Mouse (Mus musculus): Measurements from ENCODE around the gene Cln3. TPM values are rescaled to one million over a fixed set of nuclear protein-coding genes. Genes with fewer than 3 reads are reported as not detected.

The Cln3 gene
- total and polyA plus RNA-seq, 3 experiments = 20.5 to 61.9 TPM; not detected in 1

DNA sequence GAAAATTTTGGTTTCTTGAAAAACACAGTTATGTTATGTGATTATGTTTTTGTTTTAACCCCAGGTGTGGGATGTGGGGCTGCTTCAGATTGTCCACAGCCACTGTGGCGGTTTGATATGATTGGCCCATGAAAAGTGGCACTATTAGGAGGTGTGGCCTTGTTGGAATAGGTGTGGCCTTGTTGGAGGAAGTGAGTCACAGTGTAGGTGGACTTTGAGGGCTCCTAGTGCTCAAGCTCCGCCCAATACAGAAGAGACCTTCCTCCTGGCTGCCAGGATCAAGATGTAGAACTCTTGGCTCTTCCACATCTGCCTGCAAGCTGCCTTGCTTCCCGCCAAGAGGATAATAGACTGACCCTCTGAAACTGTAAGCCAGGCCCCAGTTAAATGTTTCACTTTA, 27.1 kb upstream of the Cln3 start:
- Histone ChIP-seq H3K9me3 (replicated peaks; ENCODE audit: insufficient read depth, low read length) (no peaks in the 10 kb centered on the region), H3K9ac (ENCODE audit: control insufficient read depth, low read depth, low read length, poor library complexity, severe bottlenecking) (no peak overlapping the region), H3K27ac (ENCODE audit: control insufficient read depth, low read depth, low read length) (no peak overlapping the region), H3K79me2 (ENCODE audit: control insufficient read depth, insufficient read depth, low read length, poor library complexity) (no peaks in the 10 kb centered on the region), H3K36me3 (ENCODE audit: control insufficient read depth in 1 of 2, insufficient read depth in 2 of 2, low read length in 2 of 2) (no peaks in the 10 kb centered on the region), H3K27me3 (ENCODE audit: control insufficient read depth in 1 of 2, insufficient read depth in 2 of 2, low read length in 2 of 2) (no peaks in the 10 kb centered on the region), H3K4me3 (ENCODE audit: control insufficient read depth in 1 of 2, insufficient read depth in 1 of 2, low read depth in 2 of 2, low read length in 2 of 2) (no peak overlapping the region), H3K4me1 (ENCODE audit: control insufficient read depth in 1 of 2, insufficient read depth in 2 of 2, low read length in 2 of 2) (no peaks in the 10 kb centered on the region)
- DNase-seq (ENCODE audit: low read depth, low spot score) = peak; percentile 39
- no peak for TF ChIP-seq GABPA (IDR thresholded peaks at IDR 0.05; ENCODE audit: low read depth, low read length)
- TF ChIP-seq ZC3H11A (IDR thresholded peaks at IDR 0.05; ENCODE audit: low read depth, low read length) = no peak
- TF ChIP-seq NRF1 (IDR thresholded peaks at IDR 0.05; ENCODE audit: insufficient read depth, low read depth, low read length, poor library complexity, severe bottlenecking) = no peak
- no peak for TF ChIP-seq CTCF (IDR thresholded peaks at IDR 0.05 in 2 of 3, conservative IDR thresholded peaks at IDR 0.05 in 1 of 3; ENCODE audit: control insufficient read depth in 1 of 3, insufficient read depth in 1 of 3, low read depth in 2 of 3, low read length in 3 of 3, poor library complexity in 1 of 3, severe bottlenecking in 1 of 3)
- TF ChIP-seq BHLHE40 (IDR thresholded peaks at IDR 0.05; ENCODE audit: borderline replicate concordance, low read depth, low read length) = no peak
- no peak for TF ChIP-seq POLR2AphosphoS2 (IDR thresholded peaks at IDR 0.05; ENCODE audit: low read length)
- TF ChIP-seq EP300 (IDR thresholded peaks at IDR 0.05; ENCODE audit: low read depth in 1 of 2, low read length in 2 of 2) = no peak
- TF ChIP-seq TAL1 (IDR thresholded peaks at IDR 0.05; ENCODE audit: low read length) = no peak
- no peak for TF ChIP-seq HCFC1 (IDR thresholded peaks at IDR 0.05; ENCODE audit: low read depth, low read length)

DNA sequence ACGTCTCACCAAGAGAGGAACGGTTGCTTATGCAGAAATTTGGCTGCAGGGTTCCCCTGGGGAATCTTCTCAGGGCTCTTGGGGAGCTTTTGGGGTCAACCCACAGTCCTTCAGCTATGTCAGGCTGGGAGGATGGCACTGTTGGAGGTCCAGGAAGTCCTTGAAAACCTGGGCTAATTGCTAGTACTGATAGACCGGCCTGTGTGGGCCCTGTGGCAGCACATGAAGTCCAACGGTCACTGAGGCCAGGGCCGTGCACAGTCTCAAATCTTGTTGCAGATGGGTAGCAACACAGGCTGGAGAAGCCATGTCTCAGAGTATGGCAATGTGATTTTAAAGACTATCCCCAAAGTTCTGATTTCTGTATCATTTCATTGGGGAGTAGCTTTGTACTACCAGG, 22.2 kb upstream of the Cln3 start:
- Histone ChIP-seq H3K4me3 (ENCODE audit: control insufficient read depth in 1 of 2, insufficient read depth in 1 of 2, low read depth in 2 of 2, low read length in 2 of 2) (no peak overlapping the region), H3K27me3 (ENCODE audit: control insufficient read depth in 1 of 2, insufficient read depth in 2 of 2, low read length in 2 of 2) (no peaks in the 10 kb centered on the region), H3K36me3 (ENCODE audit: control insufficient read depth in 1 of 2, insufficient read depth in 2 of 2, low read length in 2 of 2) (no peaks in the 10 kb centered on the region), H3K4me1 (ENCODE audit: control insufficient read depth in 1 of 2, insufficient read depth in 2 of 2, low read length in 2 of 2) (no peaks in the 10 kb centered on the region), H3K9ac (ENCODE audit: control insufficient read depth, low read depth, low read length, poor library complexity, severe bottlenecking) (no peak overlapping the region), H3K79me2 (ENCODE audit: control insufficient read depth, insufficient read depth, low read length, poor library complexity) (no peaks in the 10 kb centered on the region), H3K9me3 (replicated peaks; ENCODE audit: insufficient read depth, low read length) (no peaks in the 10 kb centered on the region), H3K27ac (ENCODE audit: control insufficient read depth, low read depth, low read length) (no peak overlapping the region)
- DNase-seq (ENCODE audit: low read depth, low spot score) = no peak
- TF ChIP-seq POLR2AphosphoS5 (IDR thresholded peaks at IDR 0.05; ENCODE audit: borderline replicate concordance, low read depth, low read length) (no peak), CHD2 (IDR thresholded peaks at IDR 0.05; ENCODE audit: low read length) (no peak), USF1 (IDR thresholded peaks at IDR 0.05; ENCODE audit: low read depth, low read length) (no peak), ZNF384 (IDR thresholded peaks at IDR 0.05; ENCODE audit: low read depth, low read length) (no peak), MAX (IDR thresholded peaks at IDR 0.05; ENCODE audit: low read length) (no peak), MAZ (IDR thresholded peaks at IDR 0.05; ENCODE audit: low read depth, low read length) (no peak), POLR2AphosphoS2 (IDR thresholded peaks at IDR 0.05; ENCODE audit: low read length) (no peak), HCFC1 (IDR thresholded peaks at IDR 0.05; ENCODE audit: low read depth, low read length) (no peak)

DNA sequence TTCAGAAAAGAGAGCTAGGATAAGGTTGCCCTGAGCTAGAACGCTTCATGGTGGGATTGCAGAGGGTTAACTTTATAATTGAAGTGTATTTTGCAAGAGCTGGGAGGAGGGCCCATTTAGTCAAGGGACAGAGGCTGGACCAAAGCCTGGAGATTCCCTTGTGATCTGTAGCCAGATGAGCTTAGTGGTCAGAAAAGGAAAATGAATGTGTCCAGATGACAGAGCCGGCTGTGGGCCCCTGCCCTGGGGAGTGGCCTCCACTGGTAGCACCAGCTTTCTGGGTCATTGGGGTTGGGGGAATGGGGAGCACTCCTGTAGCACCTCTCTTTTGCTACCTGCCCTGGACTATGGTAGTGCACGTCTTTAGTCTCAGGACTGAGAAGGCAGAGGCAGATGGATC, 21.4 kb upstream of the Cln3 start:
- no peaks in the 10 kb centered on the region for H3K9me3 ChIP-seq (replicated peaks; ENCODE audit: insufficient read depth, low read length)
- no peak overlapping the region for H3K27ac ChIP-seq (ENCODE audit: control insufficient read depth, low read depth, low read length)
- H3K4me1 ChIP-seq (ENCODE audit: control insufficient read depth in 1 of 2, insufficient read depth in 2 of 2, low read length in 2 of 2) = no peaks in the 10 kb centered on the region
- no peak for TF ChIP-seq BHLHE40 (IDR thresholded peaks at IDR 0.05; ENCODE audit: borderline replicate concordance, low read depth, low read length)
- no peak for TF ChIP-seq CHD2 (IDR thresholded peaks at IDR 0.05; ENCODE audit: low read length)
- TF ChIP-seq NRF1 (IDR thresholded peaks at IDR 0.05; ENCODE audit: insufficient read depth, low read depth, low read length, poor library complexity, severe bottlenecking) = no peak
- TF ChIP-seq MYC (IDR thresholded peaks at IDR 0.05; ENCODE audit: low read depth, low read length) = no peak
- TF ChIP-seq E2F4 (IDR thresholded peaks at IDR 0.05; ENCODE audit: borderline replicate concordance, low read depth, low read length) = no peak
- TF ChIP-seq POLR2AphosphoS2 (IDR thresholded peaks at IDR 0.05; ENCODE audit: low read length) = no peak
- TF ChIP-seq ZC3H11A (IDR thresholded peaks at IDR 0.05; ENCODE audit: low read depth, low read length) = no peak
- TF ChIP-seq ZNF384 (IDR thresholded peaks at IDR 0.05; ENCODE audit: low read depth, low read length) = no peak
- TF ChIP-seq RCOR1 (IDR thresholded peaks at IDR 0.05; ENCODE audit: low read depth, low read length) = no peak
- no peak for TF ChIP-seq TBP (IDR thresholded peaks at IDR 0.05; ENCODE audit: low read depth, low read length)
- no peaks in the 10 kb centered on the region for H3K27me3 ChIP-seq (ENCODE audit: control insufficient read depth in 1 of 2, insufficient read depth in 2 of 2, low read length in 2 of 2)
- H3K4me3 ChIP-seq (ENCODE audit: control insufficient read depth in 1 of 2, insufficient read depth in 1 of 2, low read depth in 2 of 2, low read length in 2 of 2) = no peak overlapping the region
- DNase-seq (ENCODE audit: low read depth, low spot score) = no peak
- no peaks in the 10 kb centered on the region for H3K36me3 ChIP-seq (ENCODE audit: control insufficient read depth in 1 of 2, insufficient read depth in 2 of 2, low read length in 2 of 2)
- no peaks in the 10 kb centered on the region for H3K79me2 ChIP-seq (ENCODE audit: control insufficient read depth, insufficient read depth, low read length, poor library complexity)
- no peak overlapping the region for H3K9ac ChIP-seq (ENCODE audit: control insufficient read depth, low read depth, low read length, poor library complexity, severe bottlenecking)

Measured in MEL (cell line).